Mouse (Mus musculus): Measurements from ENCODE around the gene Cd63. TPM values are rescaled to one million over a fixed set of nuclear protein-coding genes. Genes with fewer than 3 reads are reported as not detected.

The Cd63 gene
- total RNA-seq, 2 experiments from 2014 or later: 59.5 to 64.6 TPM

DNA sequence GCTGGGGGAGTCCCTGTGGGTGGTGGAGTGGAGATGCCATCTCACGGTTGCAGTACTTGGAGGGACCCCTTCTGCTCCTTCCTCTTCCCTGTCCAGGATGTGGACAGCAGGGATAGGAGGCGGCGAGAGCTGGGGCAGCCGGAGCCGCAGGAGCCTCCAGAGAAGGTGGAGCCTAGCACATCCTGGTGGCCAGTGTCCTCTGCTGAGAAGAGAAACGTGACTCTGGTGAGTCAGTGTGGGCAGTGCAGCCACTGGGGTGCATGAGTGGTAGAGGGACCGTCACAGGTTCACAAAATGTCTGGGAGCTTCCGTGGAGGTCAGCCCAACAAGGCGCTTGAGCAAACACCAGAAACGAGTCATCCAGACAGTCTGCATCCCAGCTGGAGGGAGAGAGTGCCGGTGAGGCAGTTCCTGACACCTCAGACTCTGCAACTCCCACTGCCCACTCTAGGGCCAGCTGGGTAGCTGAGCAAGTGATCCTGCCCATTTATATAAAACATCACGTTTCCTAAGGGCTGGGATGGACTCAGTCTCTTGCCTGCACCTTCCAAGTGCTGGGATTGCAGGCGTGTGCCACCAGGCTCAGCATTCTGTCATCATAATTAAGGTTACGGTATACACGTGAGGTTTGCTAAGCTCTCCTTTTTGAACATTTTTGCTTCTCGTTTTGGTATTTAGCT lies 49.6 kb downstream of the Cd63 start:
- DNase-seq (ENCODE audit: low spot score in 2 of 2): no peak
- intact Hi-C loops (cut with DNase I): no loop called here

DNA sequence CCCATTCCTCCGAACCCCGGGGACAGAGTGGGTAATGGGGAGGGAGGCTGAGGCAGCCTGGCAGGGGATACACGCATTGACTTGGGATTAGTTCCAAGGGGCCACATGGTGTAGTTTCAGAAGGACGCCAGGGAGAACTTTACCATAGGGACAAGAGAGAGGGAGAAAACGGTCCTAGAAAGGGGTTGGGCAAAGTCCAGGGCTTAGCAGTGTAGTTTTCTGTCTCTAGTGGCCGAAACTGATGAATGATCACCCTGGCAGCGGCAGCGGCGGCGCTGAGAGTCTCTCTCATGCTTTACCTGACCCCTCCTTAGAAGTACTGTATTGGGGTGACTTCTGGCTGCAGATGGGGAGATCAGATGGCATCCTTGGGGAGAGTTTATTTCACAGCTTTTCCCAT lies 57.6 kb downstream of the Cd63 start:
- DNase-seq (ENCODE audit: low spot score in 2 of 2): no peak
- intact Hi-C loops (cut with DNase I): no loop called here

DNA sequence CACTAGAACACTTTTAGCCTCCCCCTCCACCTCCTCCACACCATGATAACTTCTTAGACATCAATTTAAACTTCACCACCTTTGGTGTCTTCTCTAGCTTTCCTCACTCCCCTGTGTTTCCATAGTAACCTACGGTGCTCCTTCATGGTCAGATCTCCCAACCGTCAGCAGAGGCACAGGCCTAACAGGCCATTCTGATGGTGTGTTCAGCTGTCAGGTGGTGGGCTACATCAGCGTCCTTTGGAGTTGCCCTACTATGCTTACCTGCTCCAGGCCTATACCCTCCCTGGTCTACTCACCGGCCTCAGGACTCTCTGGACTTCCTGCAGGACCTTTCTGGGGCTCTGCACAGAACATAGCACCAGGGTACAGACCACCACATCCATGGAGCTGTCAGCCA lies 59.4 kb downstream of the Cd63 start:
- no peak for DNase-seq (ENCODE audit: low spot score in 2 of 2)
- intact Hi-C loops (cut with DNase I): no loop called here

DNA sequence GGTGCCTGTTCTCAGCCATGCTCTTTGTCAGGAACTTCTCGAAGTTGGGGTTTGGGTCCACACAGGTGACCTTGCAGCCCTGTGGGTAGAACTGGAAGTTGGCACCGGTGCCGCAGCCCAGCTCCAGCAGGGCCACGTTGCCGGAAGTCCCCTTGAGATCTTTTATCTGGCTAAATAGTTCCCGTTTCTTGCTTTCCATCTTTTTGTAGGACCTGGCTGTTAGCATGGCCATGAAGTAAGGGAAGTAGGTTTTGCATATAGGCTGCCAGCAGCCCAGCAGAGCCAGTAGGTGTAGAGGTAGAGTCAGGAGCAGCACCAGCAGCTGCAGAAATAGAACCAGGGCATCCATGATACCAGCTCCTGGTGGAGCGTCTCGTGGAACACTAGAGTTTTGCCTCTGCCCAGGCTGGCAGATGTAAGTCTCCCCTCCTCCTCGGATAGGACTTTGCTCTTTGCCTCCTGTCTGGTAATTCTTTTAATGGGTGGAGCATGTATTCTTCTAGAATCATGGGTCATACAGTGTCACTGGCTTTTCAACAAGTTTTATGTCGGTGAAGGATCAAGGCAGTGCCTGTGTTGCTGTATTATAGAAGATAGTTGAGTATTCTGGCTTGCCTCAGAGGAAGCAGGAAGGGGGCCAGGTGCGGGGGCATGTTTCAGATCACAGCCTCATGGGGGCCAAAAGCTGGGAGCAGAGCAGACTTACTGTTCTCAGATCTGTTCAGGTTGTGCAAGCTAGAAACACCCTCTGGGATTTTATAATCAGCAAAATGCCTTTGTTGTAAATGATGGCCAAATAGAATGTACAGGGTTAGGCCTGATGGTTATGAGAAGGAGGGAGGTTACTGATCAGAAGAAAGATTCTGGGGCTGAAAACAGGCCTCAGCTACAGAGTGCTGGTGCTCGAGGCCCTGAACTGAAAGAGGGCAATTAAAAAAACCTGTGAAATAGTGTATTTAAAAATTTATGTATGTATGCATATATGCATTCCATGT lies 60.1 kb downstream of the Cd63 start, which contains the start of gene Mettl7b:
TSS of gene Mettl7b (minus strand) at position 399 of the 995 bp plus-strand sequence.
- no peak for DNase-seq (ENCODE audit: low spot score in 2 of 2)
- intact Hi-C loops (cut with DNase I): no loop called here

Other genes with a start within 250 kb of the Cd63 start
- gene Suox, start 226.9 kb upstream of the Cd63 start, total RNA-seq (2021): 10 to 100 TPM; 12.0 to 12.6 TPM
- 100 to 1,000 TPM; 129 to 134 TPM for gene Rab5b, start 204.7 kb upstream of the Cd63 start, total RNA-seq (2021)
- under 1 TPM; 0.48 to 0.79 TPM for gene Pmel, start 196.8 kb upstream of the Cd63 start, total RNA-seq (2021)
- 1 to 10 TPM; 2.1 to 2.6 TPM for gene Cdk2, start 196.0 kb upstream of the Cd63 start, total RNA-seq (2021)
- 1 to 10 TPM; 5.6 to 7.8 TPM for gene Dgka, start 156.1 kb upstream of the Cd63 start, total RNA-seq (2021)
- gene Pym1, start 153.1 kb upstream of the Cd63 start, total RNA-seq (2021): 10 to 100 TPM; 27.7 to 31.8 TPM
- gene Mmp19, start 110.1 kb upstream of the Cd63 start, total RNA-seq (2021): under 1 TPM; 0.50 to 0.76 TPM
- gene Dnajc14, start 96.9 kb upstream of the Cd63 start, total RNA-seq (2021): 10 to 100 TPM; 65.0 to 66.9 TPM
- 1 to 10 TPM; 8.4 to 8.5 TPM for gene Tmem198b, start 96.6 kb upstream of the Cd63 start, total RNA-seq (2021)
- gene Sarnp, start 83.7 kb upstream of the Cd63 start, total RNA-seq (2021): 10 to 100 TPM; 32.9 to 40.9 TPM
- gene Ormdl2, start 79.3 kb upstream of the Cd63 start, total RNA-seq (2021): 1 to 10 TPM; 7.1 to 7.7 TPM
- 10 to 100 TPM; 12.6 to 14.7 TPM for gene Gdf11, start 9.3 kb upstream of the Cd63 start, total RNA-seq (2021)
- gene Rdh5, start 21.9 kb downstream of the Cd63 start, total RNA-seq (2021): 1 to 10 TPM; 6.7 to 7.0 TPM
- gene Bloc1s1, start 23.0 kb downstream of the Cd63 start, total RNA-seq (2021): 10 to 100 TPM; 85.2 to 95.4 TPM
- gene Itga7, start 32.8 kb downstream of the Cd63 start, total RNA-seq (2021): 10 to 100 TPM; 13.0 to 16.5 TPM
- not detected for gene Mettl7b, start 60.0 kb downstream of the Cd63 start, total RNA-seq (2021)
- not detected for gene Olfr9, start 88.4 kb downstream of the Cd63 start, total RNA-seq (2021)
- gene Olfr763, start 109.8 kb downstream of the Cd63 start, total RNA-seq (2021): not detected
- gene Olfr764-ps1, start 138.9 kb downstream of the Cd63 start, total RNA-seq (2021): not detected
- gene Olfr765, start 149.0 kb downstream of the Cd63 start, total RNA-seq (2021): not detected
- not detected for gene Olfr766-ps1, start 168.0 kb downstream of the Cd63 start, total RNA-seq (2021)
- not detected for gene Olfr767, start 181.9 kb downstream of the Cd63 start, total RNA-seq (2021)
- gene Olfr768, start 198.4 kb downstream of the Cd63 start, total RNA-seq (2021): not detected
- not detected for gene Olfr769, start 216.9 kb downstream of the Cd63 start, total RNA-seq (2021)
- gene Olfr770, start 238.0 kb downstream of the Cd63 start, total RNA-seq (2021): not detected

Measured in left cerebral cortex, postnatal 36 days (tissue).